Mouse (Mus musculus) activated CD4-positive, CD25-positive, alpha-beta regulatory T cell, adult 4 months (primary cell): Measurements from ENCODE around the gene Hoxd8. TPM values are rescaled to one million over a fixed set of nuclear protein-coding genes. Genes with fewer than 3 reads are reported as not detected.

Source experiments
- ATAC-seq: one replicate; pipeline ENCODE4 v1.8.0; 2017
- polyA plus RNA-seq, 2 experiments: library from polyadenylated mRNA; unstranded; fragments of 100-300 nt; shearing (Covaris generic); gene quantifications; one replicate each; pipeline ENCODE4 v1.2.1; 2017

The Hoxd8 gene
- polyA plus RNA-seq, 2 experiments from 2014 or later: not detected

- no peak for ATAC-seq
Observed at GRCm38 (mm10) chr2:74699664-74700545, 4.5 kb upstream of the Hoxd8 start.

- no peak for ATAC-seq
Observed at GRCm38 (mm10) chr2:74700546-74701112, 3.8 kb upstream of the Hoxd8 start.

DNA sequence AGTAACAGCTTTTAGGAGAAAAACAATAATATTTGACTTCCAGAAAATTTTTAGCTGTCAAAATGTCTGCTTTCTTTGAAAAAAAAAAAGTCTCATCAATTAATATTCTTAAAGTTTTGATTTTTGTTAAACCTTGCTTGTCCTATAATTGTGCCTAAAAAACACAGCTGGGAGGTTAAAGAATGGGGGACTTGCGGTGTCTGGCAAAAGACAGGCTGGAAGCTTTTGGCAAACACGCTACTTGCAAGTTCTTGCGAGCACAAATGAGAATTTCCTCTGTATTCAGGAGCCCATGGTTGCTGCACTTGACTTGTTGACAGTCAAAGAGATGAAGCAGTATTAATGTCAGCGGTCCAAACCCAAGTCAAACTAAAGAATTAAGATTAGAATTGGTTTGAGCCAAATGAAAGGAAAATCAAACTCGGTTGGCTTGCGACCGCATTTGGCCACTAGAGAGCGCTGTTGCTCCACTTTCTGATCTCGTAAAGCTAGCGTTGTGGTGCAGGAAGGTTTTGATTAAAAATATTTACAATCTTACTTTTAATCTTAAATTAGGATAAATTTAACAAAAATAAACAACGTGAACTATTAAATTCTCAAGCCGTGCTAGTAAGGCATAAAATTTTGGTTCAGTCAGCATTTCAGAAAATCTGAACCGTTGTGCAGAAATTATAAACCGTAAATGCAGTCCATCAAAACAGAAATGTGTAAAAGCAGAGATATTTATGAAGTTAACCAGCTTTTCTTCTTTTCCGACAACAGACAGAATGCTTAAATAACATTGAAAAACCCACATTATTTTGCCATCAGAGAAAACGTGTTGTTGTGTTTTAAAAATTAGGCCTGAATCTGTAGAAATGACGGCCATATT lies 2.2 kb upstream of the Hoxd8 start:
- ATAC-seq: no peak

DNA sequence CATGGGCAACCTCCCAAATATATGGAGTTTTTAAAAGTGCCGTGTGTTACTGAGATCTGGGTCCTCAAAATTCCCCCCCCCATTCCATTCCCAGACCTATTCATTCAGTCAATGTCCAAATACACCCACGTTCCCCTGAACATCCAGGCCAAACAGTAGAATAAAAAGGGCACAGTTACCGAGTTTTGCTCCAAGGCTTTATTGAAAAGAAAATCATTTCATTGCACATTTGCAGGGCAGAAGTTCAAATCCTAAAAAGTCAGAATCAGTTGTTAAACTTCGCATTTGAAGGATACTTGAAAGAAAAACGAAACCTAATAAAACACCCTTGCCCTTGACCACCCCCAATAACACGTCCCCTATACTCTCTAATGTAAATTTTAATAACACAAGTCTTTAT lies 1.6 kb upstream of the Hoxd8 start:
- ATAC-seq: no peak

DNA sequence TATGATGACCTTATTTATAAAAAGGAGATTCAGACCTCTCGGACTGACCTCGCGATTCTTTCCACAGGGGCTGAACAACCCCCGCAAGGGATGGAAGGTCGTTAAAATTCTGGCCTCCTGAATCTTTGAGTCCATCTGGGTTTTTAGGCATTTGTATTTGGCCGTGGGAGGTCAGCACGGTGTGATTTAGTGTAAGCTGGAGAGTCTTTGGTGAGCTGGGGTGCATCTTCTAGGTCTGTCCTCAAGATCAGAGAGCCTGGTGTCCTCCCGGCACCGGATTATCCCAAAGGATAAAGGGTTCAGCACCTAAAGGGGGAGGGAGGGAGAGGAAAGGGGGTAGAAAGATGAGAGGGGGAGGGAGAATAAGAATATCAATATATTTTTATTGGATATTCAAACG lies 1.1 kb upstream of the Hoxd8 start:
- ATAC-seq: no peak

DNA sequence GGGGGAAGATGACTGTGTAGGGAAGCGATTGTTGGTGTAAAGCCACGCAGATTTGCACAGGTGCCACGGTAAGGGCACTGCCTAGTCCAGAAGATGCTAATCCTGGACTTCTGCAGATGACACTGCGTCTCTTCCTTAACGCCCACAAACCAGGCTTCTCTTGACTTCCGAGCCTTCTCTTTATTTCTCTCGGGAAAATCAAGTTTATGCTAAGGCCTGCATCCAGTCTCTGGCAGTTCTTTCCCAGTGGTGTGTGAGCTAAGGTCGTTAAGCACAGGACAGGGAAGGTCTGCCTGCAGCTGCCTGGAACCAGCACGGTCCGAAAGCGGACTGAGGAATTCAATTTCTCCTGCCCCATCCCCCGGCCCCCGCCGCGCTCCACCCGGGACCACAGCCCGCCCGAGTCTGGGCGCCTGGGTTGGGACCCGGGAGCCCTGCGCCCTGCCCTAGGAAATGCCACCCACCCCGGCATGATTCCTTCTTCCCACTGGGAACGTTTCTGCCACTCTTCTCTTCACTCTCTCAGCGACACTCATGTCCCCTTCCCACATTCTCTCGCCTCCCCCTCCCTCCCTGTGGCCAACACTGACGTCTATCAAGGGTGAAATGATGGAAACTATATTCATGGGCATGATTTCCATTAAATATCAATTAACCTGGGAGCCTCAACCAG lies 559 bp upstream of the Hoxd8 start:
- no peak for ATAC-seq

GRCm38 (mm10) chr2:74704999-74705466 lies 618 bp downstream of the Hoxd8 start:
- ATAC-seq: peak; percentile 13

- ATAC-seq: peak; percentile 13
Observed at GRCm38 (mm10) chr2:74705467-74706089, 1.2 kb downstream of the Hoxd8 start.

DNA sequence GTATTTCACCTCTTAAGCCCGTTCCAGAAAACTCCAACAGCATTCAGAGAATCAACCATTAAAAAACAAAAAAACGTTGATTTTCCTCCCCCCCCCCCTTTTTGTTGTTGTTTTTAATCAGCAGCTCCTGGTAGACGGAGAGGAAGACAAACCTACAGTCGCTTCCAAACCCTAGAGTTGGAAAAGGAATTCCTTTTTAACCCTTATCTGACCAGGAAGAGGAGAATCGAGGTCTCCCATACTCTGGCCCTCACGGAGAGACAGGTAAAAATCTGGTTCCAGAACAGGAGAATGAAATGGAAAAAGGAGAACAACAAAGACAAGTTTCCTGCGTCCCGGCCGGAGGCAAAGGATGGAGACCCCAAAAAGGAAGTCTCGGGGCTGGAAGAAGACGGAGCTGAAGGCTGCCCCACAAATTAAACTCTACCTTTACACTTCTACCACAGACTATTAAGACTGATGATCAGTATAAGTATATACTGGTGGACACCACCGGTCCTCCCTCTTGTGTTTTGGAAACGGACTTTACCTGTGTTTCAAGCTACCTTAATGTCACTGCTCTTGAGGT lies 2.1 kb downstream of the Hoxd8 start:
- no peak for ATAC-seq

DNA sequence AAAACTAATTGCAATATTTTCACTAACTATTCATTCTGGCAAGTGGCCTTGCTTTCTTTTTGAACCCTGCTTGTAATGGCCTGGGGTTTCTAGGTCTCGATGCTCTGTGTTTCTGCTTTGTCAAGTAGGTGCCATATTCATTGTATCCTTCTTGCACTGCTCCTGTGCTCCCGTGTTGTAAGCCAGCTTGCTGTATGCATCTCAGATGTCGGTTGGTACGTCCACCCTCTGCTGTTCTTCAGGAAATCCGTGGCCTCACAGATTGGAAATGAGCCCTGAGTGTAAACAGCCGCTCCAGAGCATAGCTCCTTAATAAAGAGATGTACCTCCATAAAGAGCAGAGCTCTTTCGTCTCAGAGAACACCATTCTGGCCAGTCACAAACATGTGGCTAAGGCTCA lies 3.2 kb downstream of the Hoxd8 start:
- ATAC-seq: no peak

GRCm38 (mm10) chr2:74708676-74709075 lies 4.3 kb downstream of the Hoxd8 start:
- no peak for ATAC-seq

- ATAC-seq: no peak
Observed at GRCm38 (mm10) chr2:74709465-74710419, 5.3 kb downstream of the Hoxd8 start.

DNA sequence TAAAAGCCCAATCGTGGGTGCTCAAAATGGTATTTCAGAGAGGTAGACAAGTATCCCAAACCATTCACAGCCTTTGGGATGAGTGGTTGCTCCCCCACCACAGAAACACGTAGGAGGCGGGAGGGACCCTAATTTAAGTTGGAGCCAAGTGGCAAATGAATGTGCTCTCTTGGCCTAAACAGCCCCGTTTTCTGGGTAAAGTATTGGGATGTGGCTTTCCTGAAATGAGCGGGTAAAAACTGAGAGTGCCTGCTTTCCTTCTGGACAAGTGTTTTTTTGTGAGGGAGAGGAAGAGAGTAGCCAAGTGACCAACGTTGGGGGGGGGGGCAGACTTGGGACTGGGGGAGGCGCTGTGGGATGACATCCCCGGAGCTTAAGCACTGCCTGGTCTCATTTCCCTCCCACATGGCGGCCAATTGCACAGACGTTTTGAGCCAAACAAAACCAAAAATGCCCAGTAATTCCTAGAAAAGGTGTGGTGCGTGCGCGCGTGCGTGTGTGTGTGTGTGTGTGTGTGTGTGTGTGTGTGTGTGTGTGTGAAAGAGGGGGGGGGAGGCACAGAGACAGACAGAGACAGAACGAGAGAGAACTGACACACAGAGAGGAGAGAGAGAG lies 6.6 kb downstream of the Hoxd8 start:
- ATAC-seq: no peak

DNA sequence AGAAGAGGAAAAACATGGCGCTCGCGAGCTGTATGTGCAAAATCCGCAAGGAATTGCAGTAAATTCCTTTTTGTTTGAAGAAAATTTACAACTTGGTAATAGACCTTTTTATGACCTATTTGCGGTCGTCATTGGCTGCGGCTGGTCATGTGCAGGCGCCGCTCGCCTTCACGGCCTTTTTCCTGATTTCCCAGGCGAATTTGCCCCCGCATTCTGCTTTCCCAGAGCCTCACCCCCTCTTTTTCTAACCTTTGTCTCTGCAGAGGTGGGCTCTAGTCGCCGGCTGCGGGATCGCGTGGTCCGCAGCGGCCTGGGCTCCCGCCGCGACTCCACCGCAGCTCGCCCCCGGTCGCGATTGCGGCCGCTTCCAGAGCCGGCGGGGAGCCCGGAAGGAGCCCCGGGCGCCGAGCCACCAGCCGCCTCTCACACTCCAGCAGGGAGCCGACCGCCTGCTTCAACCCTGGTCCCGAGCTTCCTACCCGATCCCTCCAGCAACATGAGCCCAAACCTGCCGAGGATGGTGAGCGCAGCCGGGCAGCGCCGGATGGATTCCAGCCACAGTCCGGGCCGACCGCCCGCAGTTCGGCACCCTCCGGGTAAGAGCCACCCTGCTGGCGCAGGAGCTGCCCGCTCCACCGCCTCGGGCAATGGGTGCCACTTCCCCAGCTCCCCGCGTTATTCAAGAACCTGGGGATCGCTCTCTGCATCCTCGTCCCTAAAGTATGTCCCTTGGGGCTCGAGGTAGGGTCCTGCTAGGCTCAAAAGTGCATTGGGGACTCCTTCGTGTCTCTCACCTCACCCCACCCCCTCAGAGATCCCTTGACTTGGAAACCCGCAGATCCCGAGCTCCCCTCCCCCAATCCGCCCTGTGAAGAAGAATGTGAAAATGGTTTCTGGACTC lies 7.6 kb downstream of the Hoxd8 start, which contains the start of the genes Hoxd3 and Hoxd4:
Gene Hoxd3, plus strand, starts transcription at position 207 of the 901 bp plus-strand sequence.
Gene Hoxd4, plus strand, starts transcription at position 209 of the 901 bp plus-strand sequence.
- ATAC-seq: no peak

GRCm38 (mm10) chr2:74713239-74714150 lies 9.1 kb downstream of the Hoxd8 start:
- no peak for ATAC-seq

GRCm38 (mm10) chr2:74714156-74714789 lies 9.9 kb downstream of the Hoxd8 start:
- no peak for ATAC-seq

GRCm38 (mm10) chr2:74714881-74715280 lies 10.5 kb downstream of the Hoxd8 start:
- no peak for ATAC-seq
